Mouse (Mus musculus): ENCODE measurements around the gene Magi1. TPM values are rescaled to one million over a fixed set of nuclear protein-coding genes. Genes with fewer than 3 reads are reported as not detected.
A peak's percentile ranks its signal among the peaks of the same experiment; 100 is the strongest.

Magi1 gene
- total and polyA plus RNA-seq, 3 experiments = not detected

DNA sequence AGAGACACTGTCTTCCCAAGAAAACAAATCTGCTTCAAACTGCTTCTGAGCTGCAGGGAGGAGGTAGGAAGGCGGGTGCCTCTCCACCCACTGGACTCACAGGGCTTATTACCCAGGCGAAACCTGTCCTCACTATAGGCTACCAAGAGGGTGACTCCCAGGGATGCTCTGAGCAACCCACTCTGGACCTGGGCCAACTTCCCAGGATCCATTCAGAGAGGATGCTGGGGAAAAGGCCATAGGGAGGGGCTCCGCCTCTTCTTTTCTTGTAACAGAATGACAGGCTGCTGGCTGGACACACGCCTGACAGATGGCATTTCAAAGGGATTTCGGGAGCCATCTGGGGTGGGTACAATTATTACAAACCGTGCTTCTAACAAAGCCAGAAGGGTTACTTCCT is 463.8 kb downstream of the Magi1 start:
- peaks cover 76% of the 10 kb centered on the region for H3K9me3 ChIP-seq (replicated peaks; ENCODE audit: low read length)
- no peak for TF ChIP-seq MAZ (IDR thresholded peaks at IDR 0.05; ENCODE audit: low read depth, low read length)
- no peak for TF ChIP-seq TBP (conservative IDR thresholded peaks at IDR 0.05; ENCODE audit: low read depth, low read length)
- TF ChIP-seq TCF12 (IDR thresholded peaks at IDR 0.05; ENCODE audit: low read depth, low read length) = no peak
- TF ChIP-seq CHD1 (IDR thresholded peaks at IDR 0.05; ENCODE audit: low read depth, low read length) = no peak
- TF ChIP-seq USF1 (IDR thresholded peaks at IDR 0.05; ENCODE audit: low read depth, low read length) = no peak
- no peak for TF ChIP-seq MEF2A (IDR thresholded peaks at IDR 0.05; ENCODE audit: borderline replicate concordance, low read depth, low read length)
- no peak for TF ChIP-seq IRF4 (IDR thresholded peaks at IDR 0.05; ENCODE audit: low read depth, low read length)
- TF ChIP-seq MAX (IDR thresholded peaks at IDR 0.05; ENCODE audit: low read length) = no peak
- TF ChIP-seq ZNF384 (IDR thresholded peaks at IDR 0.05; ENCODE audit: low read depth, low read length) = no peak
- no peak for TF ChIP-seq E2F4 (IDR thresholded peaks at IDR 0.05; ENCODE audit: insufficient replicate concordance, low read depth, low read length)
- TF ChIP-seq ETS1 (conservative IDR thresholded peaks at IDR 0.05; ENCODE audit: low read depth, low read length) = no peak
- no peaks in the 10 kb centered on the region for H3K4me1 ChIP-seq (ENCODE audit: control insufficient read depth in 1 of 2, insufficient read depth in 2 of 2)
- no peaks in the 10 kb centered on the region for H3K79me2 ChIP-seq (replicated peaks; ENCODE audit: control insufficient read depth, extremely low read depth, insufficient read depth, poor library complexity, severe bottlenecking)
- no peak overlapping the region for H3K4me2 ChIP-seq (ENCODE audit: insufficient read depth, low read depth, poor library complexity, severe bottlenecking)
- dilution Hi-C loops (cut with MboI; ENCODE audit: extremely low pct_ligation_motif_present, extremely low pct_unique_long_range_greater_than_20kb, low sequenced_read_pairs) (no loop called here), in situ Hi-C loops (cut with MboI; ENCODE audit: low pct_ligation_motif_present, low pct_unique_long_range_greater_than_20kb, low sequenced_read_pairs) (no loop called here)
- H3K27me3 ChIP-seq (replicated peaks) = no peaks in the 10 kb centered on the region
- no peak overlapping the region for H3K27ac ChIP-seq (ENCODE audit: insufficient read depth, low read depth)
- no peak overlapping the region for H3K9ac ChIP-seq (ENCODE audit: insufficient read depth, low read depth)
- no peak for DNase-seq (ENCODE audit: extremely low read depth)
- H3K36me3 ChIP-seq (replicated peaks in 1 of 2; ENCODE audit: control insufficient read depth in 1 of 2, insufficient read depth in 1 of 2, low read length in 1 of 2) = no peaks in the 10 kb centered on the region
- no peak overlapping the region for H3K4me3 ChIP-seq (replicated peaks in 1 of 3; ENCODE audit: low read depth in 2 of 3, low read length in 2 of 3, poor library complexity in 1 of 3)

DNA sequence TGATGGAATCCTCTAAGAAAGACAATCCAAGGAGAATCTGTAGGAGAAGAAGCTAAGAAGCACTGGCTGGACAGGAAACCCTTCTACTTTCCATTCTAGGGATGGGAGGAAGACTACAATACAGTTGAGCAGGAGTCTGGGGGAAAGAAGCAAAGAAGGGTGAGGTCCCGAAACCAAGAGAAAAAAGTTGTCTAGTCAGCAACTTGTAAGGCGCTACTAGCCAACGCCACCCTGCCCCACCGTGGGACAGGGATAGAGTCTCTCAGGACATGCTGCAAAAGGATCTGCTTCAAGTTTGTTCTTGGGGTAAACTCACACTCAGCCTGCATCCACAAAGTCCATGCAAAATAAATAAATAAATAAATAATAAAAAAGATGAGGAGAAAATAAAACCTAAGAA is 464.4 kb downstream of the Magi1 start:
- Histone ChIP-seq H3K9me3 (replicated peaks; ENCODE audit: low read length) (peaks cover 72% of the 10 kb centered on the region), H3K9ac (ENCODE audit: insufficient read depth, low read depth) (no peak overlapping the region), H3K79me2 (replicated peaks; ENCODE audit: control insufficient read depth, extremely low read depth, insufficient read depth, poor library complexity, severe bottlenecking) (no peaks in the 10 kb centered on the region), H3K4me1 (ENCODE audit: control insufficient read depth in 1 of 2, insufficient read depth in 2 of 2) (no peaks in the 10 kb centered on the region), H3K27ac (ENCODE audit: insufficient read depth, low read depth) (no peak overlapping the region), H3K4me3 (replicated peaks in 1 of 3; ENCODE audit: low read depth in 2 of 3, low read length in 2 of 3, poor library complexity in 1 of 3) (no peak overlapping the region), H3K27me3 (replicated peaks) (no peaks in the 10 kb centered on the region), H3K4me2 (ENCODE audit: insufficient read depth, low read depth, poor library complexity, severe bottlenecking) (no peak overlapping the region), H3K36me3 (replicated peaks in 1 of 2; ENCODE audit: control insufficient read depth in 1 of 2, insufficient read depth in 1 of 2, low read length in 1 of 2) (no peaks in the 10 kb centered on the region)
- no peak for DNase-seq (ENCODE audit: extremely low read depth)
- dilution Hi-C loops (cut with MboI; ENCODE audit: extremely low pct_ligation_motif_present, extremely low pct_unique_long_range_greater_than_20kb, low sequenced_read_pairs) = no loop called here
- in situ Hi-C loops (cut with MboI; ENCODE audit: low pct_ligation_motif_present, low pct_unique_long_range_greater_than_20kb, low sequenced_read_pairs) = no loop called here
- 0 out of 2 replicates have a peak, but pooled peaks have one; percentile 56 for TF ChIP-seq MAFK (IDR thresholded peaks at IDR 0.05; ENCODE audit: insufficient replicate concordance, low read length)
- TF ChIP-seq SMC3 (IDR thresholded peaks at IDR 0.05; ENCODE audit: low read depth, low read length) = no peak

DNA sequence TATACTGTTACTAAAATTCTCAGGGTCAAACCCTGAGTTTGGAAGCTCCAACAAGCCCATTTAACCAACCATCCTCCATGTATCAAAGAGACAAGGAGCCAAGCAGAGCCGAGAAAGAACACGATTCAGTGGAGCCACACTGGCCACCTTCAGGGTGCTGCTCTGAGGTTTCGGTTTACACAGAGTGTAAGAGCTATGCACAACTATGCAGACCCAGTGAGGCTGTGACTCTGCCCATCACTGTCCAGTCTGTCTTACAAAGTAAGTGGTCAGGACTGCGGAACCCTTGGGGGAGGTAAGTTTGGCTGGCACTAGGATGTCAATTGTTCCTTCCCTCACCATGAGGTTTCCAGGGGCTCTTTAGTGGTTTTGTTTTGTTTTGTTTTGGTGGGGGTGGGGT is 465.2 kb downstream of the Magi1 start:
- no peak for TF ChIP-seq UBTF (IDR thresholded peaks at IDR 0.05; ENCODE audit: low read depth, low read length)
- TF ChIP-seq KAT2A (IDR thresholded peaks at IDR 0.05; ENCODE audit: insufficient replicate concordance, low read length) = no peak
- no peak for TF ChIP-seq RAD21 (IDR thresholded peaks at IDR 0.05; ENCODE audit: low read depth, low read length)
- no peak for TF ChIP-seq RCOR1 (conservative IDR thresholded peaks at IDR 0.05; ENCODE audit: low read depth, low read length)
- TF ChIP-seq IRF4 (IDR thresholded peaks at IDR 0.05; ENCODE audit: low read depth, low read length) = no peak
- no peak for TF ChIP-seq SMC3 (IDR thresholded peaks at IDR 0.05; ENCODE audit: low read depth, low read length)
- no peak for TF ChIP-seq ZNF384 (IDR thresholded peaks at IDR 0.05; ENCODE audit: low read depth, low read length)
- no peak for TF ChIP-seq USF2 (conservative IDR thresholded peaks at IDR 0.05; ENCODE audit: low read depth, low read length)
- no peak for TF ChIP-seq MYC (IDR thresholded peaks at IDR 0.05; ENCODE audit: low read depth, low read length)
- TF ChIP-seq POLR2AphosphoS2 (IDR thresholded peaks at IDR 0.05; ENCODE audit: low read depth, low read length) = no peak
- TF ChIP-seq CTCF (conservative IDR thresholded peaks at IDR 0.05 in 1 of 2, IDR thresholded peaks at IDR 0.05 in 1 of 2; ENCODE audit: low read depth in 2 of 2, low read length in 2 of 2) = no peak
- TF ChIP-seq ZC3H11A (IDR thresholded peaks at IDR 0.05; ENCODE audit: low read depth, low read length) = no peak
- no peak for TF ChIP-seq PAX5 (IDR thresholded peaks at IDR 0.05; ENCODE audit: low read length)
- no peak for TF ChIP-seq SIN3A (IDR thresholded peaks at IDR 0.05; ENCODE audit: low read length)
- TF ChIP-seq JUN (IDR thresholded peaks at IDR 0.05; ENCODE audit: insufficient read depth, low read depth, low read length) = no peak
- no peak for TF ChIP-seq HCFC1 (IDR thresholded peaks at IDR 0.05; ENCODE audit: low read depth, low read length)
- no peak for DNase-seq (ENCODE audit: extremely low read depth)
- Histone ChIP-seq H3K36me3 (replicated peaks in 1 of 2; ENCODE audit: control insufficient read depth in 1 of 2, insufficient read depth in 1 of 2, low read length in 1 of 2) (no peaks in the 10 kb centered on the region), H3K27me3 (replicated peaks) (no peaks in the 10 kb centered on the region), H3K27ac (ENCODE audit: insufficient read depth, low read depth) (no peak overlapping the region), H3K79me2 (replicated peaks; ENCODE audit: control insufficient read depth, extremely low read depth, insufficient read depth, poor library complexity, severe bottlenecking) (no peaks in the 10 kb centered on the region), H3K9ac (ENCODE audit: insufficient read depth, low read depth) (no peak overlapping the region), H3K4me3 (replicated peaks in 1 of 3; ENCODE audit: low read depth in 2 of 3, low read length in 2 of 3, poor library complexity in 1 of 3) (no peak overlapping the region), H3K4me2 (ENCODE audit: insufficient read depth, low read depth, poor library complexity, severe bottlenecking) (no peak overlapping the region), H3K4me1 (ENCODE audit: control insufficient read depth in 1 of 2, insufficient read depth in 2 of 2) (no peaks in the 10 kb centered on the region), H3K9me3 (replicated peaks; ENCODE audit: low read length) (peaks cover 74% of the 10 kb centered on the region)
- in situ Hi-C loops (cut with MboI; ENCODE audit: low pct_ligation_motif_present, low pct_unique_long_range_greater_than_20kb, low sequenced_read_pairs) = no loop called here
- dilution Hi-C loops (cut with MboI; ENCODE audit: extremely low pct_ligation_motif_present, extremely low pct_unique_long_range_greater_than_20kb, low sequenced_read_pairs) = no loop called here

Measured in CH12.LX (cell line).